Mouse (Mus musculus): ENCODE measurements around the gene Sun1. TPM values are rescaled to one million over a fixed set of nuclear protein-coding genes. Genes with fewer than 3 reads are reported as not detected.

Sun1 gene
- polyA plus RNA-seq, 1 experiment from 2014 or later: 56.0 TPM

DNA sequence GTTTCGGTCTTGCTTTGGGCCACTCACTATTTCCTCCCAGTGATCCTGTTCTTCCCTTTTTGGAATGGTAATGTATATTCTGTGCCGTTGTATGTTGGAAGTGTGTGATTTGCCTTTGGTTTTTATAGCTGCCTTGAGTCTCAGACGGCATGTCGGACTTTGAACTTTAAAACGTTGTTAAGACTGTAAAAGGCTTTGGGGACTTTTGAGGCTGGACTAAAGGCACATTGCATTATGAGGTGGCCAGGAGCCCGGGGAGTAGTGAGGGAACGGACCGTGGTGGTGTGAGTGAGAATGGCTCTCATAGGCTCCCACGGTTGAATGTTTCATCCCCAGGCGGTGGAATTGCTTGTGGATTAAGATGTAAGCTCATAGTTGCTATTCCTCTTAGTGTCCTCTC is 96.7 kb downstream of the Sun1 start:
- H3K27me3 ChIP-seq (ENCODE audit: control insufficient read depth, insufficient read depth, low read depth, low read length): no peaks in the 10 kb centered on the region
- H3K4me3 ChIP-seq (ENCODE audit: low read length): no peak overlapping the region
- H3K4me1 ChIP-seq (replicated peaks; ENCODE audit: control insufficient read depth, insufficient read depth, low read length): 0 out of 2 replicates have a peak, but pooled peaks cover 3% of the 10 kb centered on the region
- H3K4me2 ChIP-seq (ENCODE audit: low read depth, low read length): no peak overlapping the region
- no peak for ATAC-seq (ENCODE audit: low read depth)
- WGBS: 89% methylated on average over 10 of the region's 10 CpGs
- H3K36me3 ChIP-seq (ENCODE audit: control insufficient read depth, insufficient read depth, low read length): no peaks in the 10 kb centered on the region
- H3K9me3 ChIP-seq (ENCODE audit: control insufficient read depth, low read length): no peaks in the 10 kb centered on the region
- H3K9ac ChIP-seq (ENCODE audit: low read length): no peak overlapping the region
- no peak overlapping the region for H3K27ac ChIP-seq (ENCODE audit: low read length)

DNA sequence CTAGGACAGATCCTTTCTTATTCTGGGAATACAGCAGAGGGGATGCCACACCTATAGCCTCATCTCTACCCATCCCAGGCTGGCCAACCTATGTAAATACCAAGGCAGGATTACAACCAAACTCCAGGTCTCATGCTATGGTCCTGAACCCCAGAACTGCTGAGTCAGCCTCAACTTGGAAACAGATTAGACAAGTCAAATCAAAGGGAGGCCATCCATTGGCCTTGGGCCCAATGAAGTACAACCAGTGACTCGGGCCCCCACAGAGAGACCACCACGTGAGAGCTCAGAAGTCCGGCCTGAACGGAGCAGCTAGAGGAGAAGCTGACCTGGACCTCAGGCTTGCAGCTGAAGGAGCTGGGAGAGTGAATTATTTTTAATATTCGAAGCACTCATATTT is 97.3 kb downstream of the Sun1 start:
- ATAC-seq (ENCODE audit: low read depth): no peak
- H3K9ac ChIP-seq (ENCODE audit: low read length): no peak overlapping the region
- H3K9me3 ChIP-seq (ENCODE audit: control insufficient read depth, low read length): no peaks in the 10 kb centered on the region
- no peak overlapping the region for H3K27ac ChIP-seq (ENCODE audit: low read length)
- H3K36me3 ChIP-seq (ENCODE audit: control insufficient read depth, insufficient read depth, low read length): no peaks in the 10 kb centered on the region
- no peaks in the 10 kb centered on the region for H3K27me3 ChIP-seq (ENCODE audit: control insufficient read depth, insufficient read depth, low read depth, low read length)
- no peak overlapping the region for H3K4me2 ChIP-seq (ENCODE audit: low read depth, low read length)
- WGBS: 76% methylated on average over 5 of the region's 5 CpGs
- H3K4me3 ChIP-seq (ENCODE audit: low read length): no peak overlapping the region
- 0 out of 2 replicates have a peak, but pooled peaks cover 3% of the 10 kb centered on the region for H3K4me1 ChIP-seq (replicated peaks; ENCODE audit: control insufficient read depth, insufficient read depth, low read length)

Other genes with a start within 250 kb of the Sun1 start
- 56.7 and 58.2 TPM in 2 replicates for gene Pdgfa, start 203.3 kb upstream of the Sun1 start, polyA plus RNA-seq (2015; fragmentation: Nextera tagmentation; extraction: Ambion mirVana)
- 17.3 and 17.4 TPM in 2 replicates for gene Prkar1b, start 50.6 kb upstream of the Sun1 start, polyA plus RNA-seq (2015; fragmentation: Nextera tagmentation; extraction: Ambion mirVana)
- gene Dnaaf5, start 50.4 kb upstream of the Sun1 start, polyA plus RNA-seq (2015; fragmentation: Nextera tagmentation; extraction: Ambion mirVana): 4.8 and 5.8 TPM in 2 replicates
- 174 and 177 TPM in 2 replicates for gene Get4, start 51.7 kb downstream of the Sun1 start, polyA plus RNA-seq (2015; fragmentation: Nextera tagmentation; extraction: Ambion mirVana)
- 1.7 and 1.9 TPM in 2 replicates for gene Adap1, start 125.0 kb downstream of the Sun1 start, polyA plus RNA-seq (2015; fragmentation: Nextera tagmentation; extraction: Ambion mirVana)
- gene Cox19, start 150.8 kb downstream of the Sun1 start, polyA plus RNA-seq (2015; fragmentation: Nextera tagmentation; extraction: Ambion mirVana): 79.8 and 94.4 TPM in 2 replicates
- gene Cyp2w1, start 152.0 kb downstream of the Sun1 start, polyA plus RNA-seq (2015; fragmentation: Nextera tagmentation; extraction: Ambion mirVana): 0.18 and 0.33 TPM in 2 replicates
- 6.6 and 8.6 TPM in 2 replicates for gene Gpr146, start 177.1 kb downstream of the Sun1 start, polyA plus RNA-seq (2015; fragmentation: Nextera tagmentation; extraction: Ambion mirVana)
- gene C130050O18Rik, start 204.6 kb downstream of the Sun1 start, polyA plus RNA-seq (2015; fragmentation: Nextera tagmentation; extraction: Ambion mirVana): 1.3 and 1.7 TPM in 2 replicates
- gene Gper1, start 222.5 kb downstream of the Sun1 start, polyA plus RNA-seq (2015; fragmentation: Nextera tagmentation; extraction: Ambion mirVana): 7.4 and 7.6 TPM in 2 replicates

Data from lung, embryonic 16.5 days (tissue).